Mouse (Mus musculus) adrenal gland, postnatal 10 days (tissue): ENCODE results near the gene Rptor. TPM values are rescaled to one million over a fixed set of nuclear protein-coding genes. Genes with fewer than 3 reads are reported as not detected.

Experiments
- DNase-seq: peaks from one replicate; pipeline ENCODE4 v3.0.0; 2021; ENCODE audit warnings: mixed read lengths
- total RNA-seq, 2 experiments: library from RNA; stranded (reverse); gene quantifications; 2 replicates each; pipeline ENCODE4 v1.2.3; 2021

Gene Rptor
- total RNA-seq, 2 experiments from 2014 or later, result 36.9 to 50.6 TPM

GRCm38 (mm10) chr11:119689936-119690335 is 87.2 kb downstream of the Rptor start:
- no peak for DNase-seq

DNA sequence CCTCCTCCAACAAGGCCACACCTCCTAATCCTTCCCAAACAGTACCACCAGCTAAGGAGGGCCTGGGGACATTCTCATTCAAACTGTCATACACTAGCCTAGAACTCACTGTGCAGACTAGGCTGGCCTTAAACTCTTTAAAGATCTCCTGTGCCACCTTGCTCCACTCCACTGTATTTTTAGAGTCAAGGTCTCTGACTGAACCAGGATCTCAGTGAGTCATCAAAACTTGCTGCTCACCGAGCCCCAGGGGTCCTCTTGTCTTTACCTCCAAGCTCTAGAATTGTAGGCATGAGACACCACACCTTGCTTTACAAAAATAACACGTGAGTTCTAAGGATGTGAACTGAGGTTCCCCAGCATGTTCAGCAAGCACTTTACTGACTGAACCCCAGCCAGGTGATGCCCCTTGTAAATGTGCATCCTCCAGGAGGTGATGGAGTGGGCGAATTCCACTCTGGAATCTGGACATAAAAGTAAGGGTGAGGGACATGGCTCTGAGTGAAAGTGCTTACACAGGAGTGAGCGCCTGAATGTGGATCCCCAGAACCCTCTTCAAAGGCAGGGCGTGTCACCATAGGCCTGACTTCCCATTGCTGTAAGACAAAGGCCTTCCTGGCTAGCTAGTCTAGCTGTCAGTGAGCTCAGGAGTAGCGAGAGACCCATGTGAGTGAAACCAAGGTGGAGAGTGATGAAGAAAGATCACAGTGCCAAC is 89.6 kb downstream of the Rptor start:
- DNase-seq, result no peak

DNA sequence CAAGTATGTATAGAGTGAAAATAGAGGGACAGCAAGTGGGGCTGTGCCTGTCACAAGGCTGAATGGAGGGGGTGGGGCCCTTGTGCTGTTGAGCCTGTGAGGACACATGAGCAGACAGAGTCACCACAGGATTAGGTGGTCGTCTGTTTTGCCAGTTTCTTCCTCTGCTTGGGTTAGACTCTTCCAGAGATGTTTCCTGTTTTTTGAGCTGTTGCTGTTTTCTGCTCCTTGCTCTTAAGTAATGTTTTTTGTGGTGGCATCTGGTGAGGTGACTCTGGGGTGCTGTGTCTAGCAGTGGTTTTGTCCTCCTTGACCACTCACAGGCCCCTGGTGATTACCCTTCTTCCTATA is 90.2 kb downstream of the Rptor start:
- DNase-seq, result no peak

- no peak for DNase-seq
These were observed 91.6 kb downstream of the Rptor start for GRCm38 (mm10) chr11:119694146-119694860.

DNA sequence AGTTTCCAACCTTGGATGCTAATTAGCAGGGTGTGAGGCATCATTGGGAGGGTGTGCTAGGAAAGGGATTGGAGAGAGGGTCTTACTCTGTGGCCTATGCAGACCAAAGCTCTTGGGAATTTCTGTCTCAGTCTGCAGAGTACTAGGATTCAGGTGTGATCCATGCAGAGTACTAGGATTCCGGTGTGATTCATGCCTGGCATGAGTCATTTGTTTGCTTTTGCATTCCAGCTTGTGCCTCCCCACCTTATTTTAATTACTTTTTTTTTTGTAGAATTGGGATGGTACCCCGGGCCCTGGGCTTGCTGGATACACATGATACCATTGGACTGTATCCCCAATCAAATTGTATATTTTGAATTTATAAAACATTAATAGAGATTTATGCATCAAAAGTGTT is 93.7 kb downstream of the Rptor start:
- DNase-seq, result no peak

GRCm38 (mm10) chr11:119705381-119706066 is 102.8 kb downstream of the Rptor start:
- DNase-seq, result no peak

GRCm38 (mm10) chr11:119707259-119707658 is 104.6 kb downstream of the Rptor start:
- DNase-seq, result no peak

- no peak for DNase-seq
These were observed 106.5 kb downstream of the Rptor start for GRCm38 (mm10) chr11:119709239-119709638.

- no peak for DNase-seq
These were observed 107.6 kb downstream of the Rptor start for GRCm38 (mm10) chr11:119710338-119710737.

DNA sequence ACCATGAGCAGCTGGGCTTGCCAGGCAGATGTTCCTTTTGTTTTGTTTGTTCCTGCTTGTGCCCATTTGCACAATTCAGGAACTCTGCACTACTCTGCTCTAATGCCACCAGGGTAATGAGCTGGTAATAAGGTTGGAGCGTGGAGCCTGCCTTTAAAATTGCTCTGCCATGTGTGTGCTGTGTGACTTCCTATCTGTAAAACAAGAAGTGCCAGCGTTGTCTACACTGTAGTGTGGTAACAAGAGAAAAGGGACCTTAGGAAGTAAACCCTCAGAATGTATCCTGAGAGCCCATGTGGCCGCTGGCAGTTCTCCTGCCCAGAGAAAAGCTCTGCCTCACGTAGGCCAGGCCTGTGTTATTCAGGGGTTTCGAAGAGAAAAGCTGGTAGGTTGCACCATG is 108.1 kb downstream of the Rptor start:
- DNase-seq, result no peak

DNA sequence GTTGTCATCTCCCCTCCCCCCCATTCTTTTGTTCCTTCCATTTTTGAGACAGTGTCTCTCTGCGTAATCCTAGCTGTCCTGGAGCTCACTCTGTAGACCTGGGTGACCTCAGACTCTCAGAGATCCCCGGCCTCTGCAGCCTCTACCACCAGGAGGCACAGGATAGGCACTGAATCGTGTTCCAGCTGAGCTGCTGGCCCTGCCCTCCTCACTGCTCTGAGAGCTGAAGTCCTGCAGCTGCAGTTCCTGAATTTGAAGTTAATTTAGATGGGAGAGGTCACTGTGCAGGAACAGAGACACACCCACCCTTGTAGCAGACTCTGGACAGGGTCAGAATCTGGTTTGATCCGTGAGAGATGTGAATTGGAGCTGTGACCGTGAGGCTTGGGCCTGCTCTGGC is 112.7 kb downstream of the Rptor start:
- DNase-seq, result no peak

GRCm38 (mm10) chr11:119715841-119716596 is 113.3 kb downstream of the Rptor start:
- no peak for DNase-seq

DNA sequence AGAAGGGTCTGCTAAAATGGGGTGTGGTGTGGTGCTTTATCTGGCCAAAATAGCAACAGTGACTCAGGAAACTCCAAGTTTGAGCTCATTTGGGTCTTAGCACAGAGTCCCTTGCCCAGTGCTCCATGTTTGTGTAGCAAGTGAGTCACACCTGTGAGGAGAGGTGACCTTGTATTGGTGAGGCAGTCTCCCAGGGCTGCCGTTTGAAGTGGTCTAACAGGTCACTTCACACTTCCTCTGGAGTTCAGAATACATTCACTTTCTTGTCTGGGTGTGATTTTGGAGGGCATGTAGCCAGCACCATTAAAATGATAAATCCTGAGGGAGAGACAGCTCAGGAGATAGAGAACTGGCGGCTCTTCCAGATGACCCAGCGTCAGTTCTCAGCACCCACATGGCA is 115.4 kb downstream of the Rptor start:
- DNase-seq, result no peak

GRCm38 (mm10) chr11:119720101-119721048 is 117.7 kb downstream of the Rptor start:
- DNase-seq, result no peak

DNA sequence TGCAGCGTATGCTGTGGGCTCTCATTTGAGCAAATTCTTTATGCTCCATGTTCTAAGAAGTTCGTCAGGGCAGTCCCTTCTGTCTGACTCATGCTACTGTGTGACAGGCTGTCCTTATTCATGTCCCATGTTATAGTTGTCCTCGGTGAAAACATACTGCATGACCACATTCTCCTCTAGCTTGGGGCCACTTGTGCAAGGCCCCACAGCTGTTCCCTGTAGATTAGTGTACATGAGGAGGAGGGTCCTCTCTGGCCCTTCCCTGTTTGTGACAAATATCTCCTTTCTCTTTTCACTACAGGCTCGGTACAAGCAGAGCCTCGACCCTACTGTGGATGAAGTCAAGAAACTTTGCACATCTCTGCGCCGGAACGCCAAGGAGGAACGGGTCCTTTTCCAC is 122.0 kb downstream of the Rptor start:
- no peak for DNase-seq

DNA sequence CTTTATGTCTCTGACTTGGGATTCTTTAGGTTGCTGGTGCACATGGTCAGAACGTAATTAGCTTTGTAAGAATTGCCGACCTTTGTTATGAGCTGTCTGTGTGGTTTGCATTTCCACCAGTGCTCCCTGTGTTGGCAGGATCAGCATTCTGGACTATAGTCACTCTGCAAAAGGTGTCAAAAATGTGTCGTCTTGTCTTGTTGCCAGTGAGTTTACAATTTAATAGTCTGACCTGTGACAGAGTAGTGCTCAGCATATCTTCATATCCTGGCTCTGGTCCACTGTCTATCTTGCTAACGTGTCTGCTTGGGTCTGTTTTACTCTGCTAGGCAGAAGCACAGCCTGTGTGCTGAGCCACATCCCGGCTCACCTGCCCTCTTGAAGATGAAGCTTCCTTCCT is 128.7 kb downstream of the Rptor start:
- no peak for DNase-seq

- no peak for DNase-seq
These were observed 129.7 kb downstream of the Rptor start for GRCm38 (mm10) chr11:119732362-119732761.

DNA sequence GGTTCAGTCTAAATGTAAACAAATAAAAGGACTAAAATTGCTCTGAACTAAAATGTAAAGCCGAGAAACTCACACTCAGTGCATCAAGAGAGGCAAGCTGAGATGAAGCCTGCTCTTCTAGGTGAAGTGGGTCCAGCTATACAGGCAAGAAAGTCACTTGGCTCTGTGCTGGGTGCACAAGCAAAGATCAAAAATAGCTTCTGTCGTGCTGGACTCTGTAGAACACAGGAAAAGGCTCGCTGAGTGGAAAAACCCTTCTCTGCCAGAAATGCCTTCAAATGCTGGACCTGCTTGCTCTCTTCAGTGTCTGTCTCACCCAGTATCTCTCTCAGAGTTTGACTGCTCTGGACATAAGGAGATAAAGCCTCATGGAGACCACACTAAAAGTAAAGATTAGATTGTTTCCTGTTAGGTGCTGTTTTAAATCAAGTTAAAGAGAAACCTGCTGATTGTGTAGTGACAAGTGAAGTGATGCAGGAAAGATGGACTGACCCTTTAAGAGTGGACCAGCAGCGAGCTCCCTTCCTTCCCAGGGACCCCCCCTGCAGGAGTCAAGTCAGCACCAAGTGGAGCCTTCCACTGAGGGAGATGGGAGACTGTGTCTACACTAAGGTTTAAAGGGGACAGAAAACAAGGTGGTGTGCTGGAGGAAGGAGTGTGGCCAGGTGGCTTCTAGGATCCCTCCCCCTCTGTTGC is 130.4 kb downstream of the Rptor start:
- no peak for DNase-seq

DNA sequence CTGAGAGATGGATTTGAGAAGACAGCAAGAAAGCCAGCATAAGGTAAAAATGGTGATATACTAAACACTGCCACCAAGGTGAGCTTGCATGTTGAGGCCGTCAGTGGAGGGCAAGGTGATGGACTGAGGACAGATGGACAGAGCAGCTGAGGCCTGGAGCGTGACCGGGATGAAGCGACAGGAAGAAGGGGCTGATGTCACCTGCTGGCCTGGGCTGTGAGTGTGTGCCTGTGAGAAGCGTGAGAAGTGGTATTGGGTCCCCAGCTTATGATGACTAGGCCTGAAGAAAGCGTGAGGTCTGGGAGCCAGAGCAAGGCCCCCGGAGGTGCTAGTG is 130.9 kb downstream of the Rptor start:
- no peak for DNase-seq

GRCm38 (mm10) chr11:119735152-119735551 is 132.4 kb downstream of the Rptor start:
- no peak for DNase-seq
